Mouse (Mus musculus) limb, embryonic 10.5 days (tissue): ENCODE data around the gene Papln. TPM values are rescaled to one million over a fixed set of nuclear protein-coding genes. Genes with fewer than 3 reads are reported as not detected.

Source experiments
- DNase-seq: peaks from one replicate; pipeline ENCODE4 v3.0.0-alpha.2; 2017; ENCODE audit warnings: low spot score
- H3K27ac ChIP-seq: fragments of 300-500 bp; sonication (generic); 2 replicates; pipeline ENCODE4 v1.5.1; 2016; ENCODE audit warnings: mild to moderate bottlenecking
- H3K27me3 ChIP-seq: fragments of 300-500 bp; sonication (generic); 2 replicates; pipeline ENCODE4 v1.6.1; 2016; ENCODE audit warnings: low read depth, mild to moderate bottlenecking; ENCODE audit not compliant: poor library complexity, severe bottlenecking
- H3K36me3 ChIP-seq: fragments of 300-500 bp; sonication (generic); 2 replicates; pipeline ENCODE4 v1.6.1; 2016; ENCODE audit warnings: mild to moderate bottlenecking, moderate library complexity
- H3K4me1 ChIP-seq: fragments of 300-500 bp; sonication (generic); 2 replicates; pipeline ENCODE4 v1.6.1; 2016
- H3K4me3 ChIP-seq: fragments of 300-500 bp; sonication (generic); 2 replicates; pipeline ENCODE4 v1.5.1; 2016; ENCODE audit warnings: mild to moderate bottlenecking, moderate library complexity
- H3K9me3 ChIP-seq: fragments of 300-500 bp; sonication (generic); replicated peaks from 2 replicates; pipeline ENCODE4 v1.6.1; 2016; ENCODE audit warnings: mild to moderate bottlenecking
- WGBS: fragments of 180-500 bp; shearing (Covaris S2); methylation state at CpG from one replicate; pipeline ENCODE4 v1.1.7; 2016; 5-methylcytosine and 5-hydroxymethylcytosine counted together
- polyA plus RNA-seq: library from polyadenylated mRNA; unstranded; fragments of >200 nt; fragmentation: Nextera tagmentation; extraction: Ambion mirVana; gene quantifications from 2 replicates; pipeline ENCODE4 v1.2.1, GENCODE M21; 2016

Papln gene
- 0.11 TPM in 2 replicates for polyA plus RNA-seq

GRCm38 (mm10) chr12:83763311-83764043, at the start of gene Papln:
TSS of gene Papln (plus strand) at chr12:83763634.
- 17% methylated on average over 31 of the region's 31 CpGs for WGBS
- H3K27me3 ChIP-seq: peaks cover 27% of the 10 kb centered on the region
- H3K9me3 ChIP-seq: no peaks in the 10 kb centered on the region
- no peaks in the 10 kb centered on the region for H3K36me3 ChIP-seq
- peaks cover 62% of the 10 kb centered on the region for H3K4me1 ChIP-seq
- H3K4me3 ChIP-seq: peak within 1 kb of the TSS; percentile 39
- DNase-seq: no peak
- H3K27ac ChIP-seq: peak within 1 kb of the TSS; percentile 46

GRCm38 (mm10) chr12:83713749-83714148, 49.7 kb upstream of the Papln start:
- H3K27me3 ChIP-seq: no peaks in the 10 kb centered on the region
- no peak overlapping the region for H3K27ac ChIP-seq
- H3K36me3 ChIP-seq: peaks cover 83% of the 10 kb centered on the region
- no peak overlapping the region for H3K4me3 ChIP-seq
- no peaks in the 10 kb centered on the region for H3K9me3 ChIP-seq
- no peak for DNase-seq
- 61% methylated on average over 2 of the region's 2 CpGs for WGBS
- H3K4me1 ChIP-seq: no peaks in the 10 kb centered on the region

- no peaks in the 10 kb centered on the region for H3K27me3 ChIP-seq
- no peak overlapping the region for H3K27ac ChIP-seq
- no peaks in the 10 kb centered on the region for H3K4me1 ChIP-seq
- WGBS: 93% methylated on average over 15 of the region's 15 CpGs
- no peak for DNase-seq
- no peak overlapping the region for H3K4me3 ChIP-seq
- H3K36me3 ChIP-seq: peaks cover 89% of the 10 kb centered on the region
- H3K9me3 ChIP-seq: no peaks in the 10 kb centered on the region
These were observed 46.8 kb upstream of the Papln start for GRCm38 (mm10) chr12:83716416-83717184.

- Histone ChIP-seq H3K27ac (no peak overlapping the region), H3K36me3 (peaks cover 87% of the 10 kb centered on the region), H3K4me3 (no peak overlapping the region), H3K27me3 (no peaks in the 10 kb centered on the region), H3K4me1 (no peaks in the 10 kb centered on the region), H3K9me3 (no peaks in the 10 kb centered on the region)
- no peak for DNase-seq
- WGBS: 93% methylated on average over 1 of the region's 1 CpGs
These were observed 44.0 kb upstream of the Papln start for GRCm38 (mm10) chr12:83719431-83719830.

- Histone ChIP-seq H3K27ac (no peak overlapping the region), H3K27me3 (no peaks in the 10 kb centered on the region), H3K4me1 (no peaks in the 10 kb centered on the region), H3K9me3 (no peaks in the 10 kb centered on the region), H3K36me3 (peaks cover 87% of the 10 kb centered on the region), H3K4me3 (no peak overlapping the region)
- DNase-seq: no peak
- 76% methylated on average over 6 of the region's 6 CpGs for WGBS
These were observed 42.2 kb upstream of the Papln start for GRCm38 (mm10) chr12:83721281-83721680.

- H3K27ac ChIP-seq: no peak overlapping the region
- H3K27me3 ChIP-seq: no peaks in the 10 kb centered on the region
- no peaks in the 10 kb centered on the region for H3K4me1 ChIP-seq
- 93% methylated on average over 3 of the region's 3 CpGs for WGBS
- peaks cover 84% of the 10 kb centered on the region for H3K36me3 ChIP-seq
- no peak for DNase-seq
- H3K4me3 ChIP-seq: no peak overlapping the region
- no peaks in the 10 kb centered on the region for H3K9me3 ChIP-seq
These were observed 40.4 kb upstream of the Papln start for GRCm38 (mm10) chr12:83723037-83723436.

GRCm38 (mm10) chr12:83726510-83727308, 36.7 kb upstream of the Papln start:
- 82% methylated on average over 12 of the region's 12 CpGs for WGBS
- Histone ChIP-seq H3K27me3 (no peaks in the 10 kb centered on the region), H3K36me3 (peaks cover 91% of the 10 kb centered on the region), H3K9me3 (no peaks in the 10 kb centered on the region), H3K4me1 (no peaks in the 10 kb centered on the region), H3K27ac (no peak overlapping the region), H3K4me3 (no peak overlapping the region)
- DNase-seq: no peak

GRCm38 (mm10) chr12:83732225-83732624, 31.2 kb upstream of the Papln start:
- 97% methylated on average over 5 of the region's 5 CpGs for WGBS
- peaks cover 91% of the 10 kb centered on the region for H3K36me3 ChIP-seq
- H3K4me1 ChIP-seq: no peaks in the 10 kb centered on the region
- DNase-seq: no peak
- no peaks in the 10 kb centered on the region for H3K9me3 ChIP-seq
- no peaks in the 10 kb centered on the region for H3K27me3 ChIP-seq
- no peak overlapping the region for H3K4me3 ChIP-seq
- H3K27ac ChIP-seq: no peak overlapping the region

GRCm38 (mm10) chr12:83734047-83734446, 29.4 kb upstream of the Papln start:
- H3K4me3 ChIP-seq: no peak overlapping the region
- H3K36me3 ChIP-seq: peaks cover 76% of the 10 kb centered on the region
- WGBS: 96% methylated on average over 10 of the region's 10 CpGs
- no peak overlapping the region for H3K27ac ChIP-seq
- H3K27me3 ChIP-seq: no peaks in the 10 kb centered on the region
- no peaks in the 10 kb centered on the region for H3K4me1 ChIP-seq
- H3K9me3 ChIP-seq: no peaks in the 10 kb centered on the region
- no peak for DNase-seq

- no peak for DNase-seq
- 93% methylated on average over 8 of the region's 8 CpGs for WGBS
- H3K9me3 ChIP-seq: no peaks in the 10 kb centered on the region
- H3K27me3 ChIP-seq: no peaks in the 10 kb centered on the region
- no peaks in the 10 kb centered on the region for H3K4me1 ChIP-seq
- no peak overlapping the region for H3K4me3 ChIP-seq
- no peak overlapping the region for H3K27ac ChIP-seq
- peaks cover 55% of the 10 kb centered on the region for H3K36me3 ChIP-seq
These were observed 27.2 kb upstream of the Papln start for GRCm38 (mm10) chr12:83736236-83736635.

- Histone ChIP-seq H3K27ac (no peak overlapping the region), H3K9me3 (no peaks in the 10 kb centered on the region), H3K4me1 (peaks cover 9% of the 10 kb centered on the region), H3K36me3 (peaks cover 31% of the 10 kb centered on the region), H3K27me3 (no peaks in the 10 kb centered on the region), H3K4me3 (no peak overlapping the region)
- WGBS: 89% methylated on average over 1 of the region's 1 CpGs
- no peak for DNase-seq
These were observed 24.8 kb upstream of the Papln start for GRCm38 (mm10) chr12:83738651-83739050.

GRCm38 (mm10) chr12:83741722-83742121, 21.7 kb upstream of the Papln start:
- no peak for DNase-seq
- Histone ChIP-seq H3K4me1 (peaks cover 21% of the 10 kb centered on the region), H3K4me3 (no peak overlapping the region), H3K36me3 (peaks cover 7% of the 10 kb centered on the region; the same call in 1 of the 2 replicates), H3K9me3 (no peaks in the 10 kb centered on the region), H3K27ac (no peak overlapping the region), H3K27me3 (no peaks in the 10 kb centered on the region)
- WGBS: 51% methylated on average over 5 of the region's 5 CpGs

GRCm38 (mm10) chr12:83742834-83743233, 20.6 kb upstream of the Papln start:
- no peak overlapping the region for H3K27ac ChIP-seq
- H3K9me3 ChIP-seq: no peaks in the 10 kb centered on the region
- H3K36me3 ChIP-seq: no peaks in the 10 kb centered on the region
- no peak for DNase-seq
- no peak overlapping the region for H3K4me3 ChIP-seq
- WGBS: 88% methylated on average over 4 of the region's 4 CpGs
- no peaks in the 10 kb centered on the region for H3K27me3 ChIP-seq
- H3K4me1 ChIP-seq: peaks cover 21% of the 10 kb centered on the region
